Mouse (Mus musculus) left cerebral cortex, adult 9 months (tissue): ENCODE measurements around the gene Gnai2.

ENCODE experiments used
- DNase-seq, 2 experiments: peaks; one replicate each; pipeline ENCODE4 v3.0.0; 2022; ENCODE audit warnings: low spot score in 2 of 2

The Gnai2 gene

DNA sequence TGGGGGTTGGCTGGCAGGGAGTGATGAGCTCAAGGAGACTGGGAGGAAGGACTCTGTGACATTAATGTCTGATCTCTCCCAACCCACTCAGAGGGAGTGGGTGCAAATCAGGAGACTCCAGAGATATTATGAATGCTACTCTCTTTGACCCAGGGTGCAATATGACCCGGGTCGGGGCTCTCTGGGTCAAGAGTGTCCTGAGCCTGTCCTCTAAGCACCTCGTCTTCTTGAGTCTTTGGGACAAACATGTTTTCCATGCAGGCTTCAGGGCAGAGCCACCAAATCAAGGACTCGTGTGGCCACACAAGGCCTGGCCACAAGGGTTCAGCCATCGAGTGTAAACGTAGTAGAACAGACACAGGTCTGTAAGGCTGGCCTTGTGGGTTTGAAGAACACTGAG is 22.9 kb upstream of the Gnai2 start:
- no peak for DNase-seq

- no peak for DNase-seq
Observed at GRCm38 (mm10) chr9:107657144-107657543, 22.0 kb upstream of the Gnai2 start.

- DNase-seq: no peak
Observed at GRCm38 (mm10) chr9:107654585-107654984, 19.4 kb upstream of the Gnai2 start.

GRCm38 (mm10) chr9:107653474-107653873 is 18.3 kb upstream of the Gnai2 start:
- DNase-seq: no peak

- no peak for DNase-seq
Observed at GRCm38 (mm10) chr9:107650708-107651481, 15.7 kb upstream of the Gnai2 start.

- DNase-seq: no peak
Observed at GRCm38 (mm10) chr9:107650225-107650624, 15.1 kb upstream of the Gnai2 start.

- DNase-seq: no peak
Observed at GRCm38 (mm10) chr9:107648767-107649166, 13.6 kb upstream of the Gnai2 start.

- no peak for DNase-seq
Observed at GRCm38 (mm10) chr9:107646975-107647374, 11.8 kb upstream of the Gnai2 start.

DNA sequence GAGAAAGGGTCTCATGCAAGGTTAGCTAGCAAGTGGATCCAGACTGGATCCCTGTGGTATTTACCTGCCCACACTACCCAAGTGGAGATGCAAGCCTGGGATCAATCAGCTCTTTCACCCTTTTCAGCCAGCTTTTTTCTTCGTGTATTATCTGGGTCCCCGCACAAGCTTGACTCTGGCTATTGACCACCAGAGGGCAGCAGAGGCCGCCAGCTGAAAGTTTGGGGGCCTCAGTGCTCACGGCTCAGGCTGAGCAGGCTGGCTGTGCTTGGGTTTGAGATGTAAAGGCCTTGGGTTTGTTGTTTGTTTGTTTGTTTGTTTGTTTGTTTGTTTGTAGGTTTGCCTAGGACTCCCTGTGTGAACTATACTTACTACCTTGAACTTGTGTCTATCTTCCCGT is 10.4 kb upstream of the Gnai2 start:
- DNase-seq: peak in 1 of 2 experiments; percentile 80

GRCm38 (mm10) chr9:107645153-107645510 is 10.0 kb upstream of the Gnai2 start:
- DNase-seq: no peak

DNA sequence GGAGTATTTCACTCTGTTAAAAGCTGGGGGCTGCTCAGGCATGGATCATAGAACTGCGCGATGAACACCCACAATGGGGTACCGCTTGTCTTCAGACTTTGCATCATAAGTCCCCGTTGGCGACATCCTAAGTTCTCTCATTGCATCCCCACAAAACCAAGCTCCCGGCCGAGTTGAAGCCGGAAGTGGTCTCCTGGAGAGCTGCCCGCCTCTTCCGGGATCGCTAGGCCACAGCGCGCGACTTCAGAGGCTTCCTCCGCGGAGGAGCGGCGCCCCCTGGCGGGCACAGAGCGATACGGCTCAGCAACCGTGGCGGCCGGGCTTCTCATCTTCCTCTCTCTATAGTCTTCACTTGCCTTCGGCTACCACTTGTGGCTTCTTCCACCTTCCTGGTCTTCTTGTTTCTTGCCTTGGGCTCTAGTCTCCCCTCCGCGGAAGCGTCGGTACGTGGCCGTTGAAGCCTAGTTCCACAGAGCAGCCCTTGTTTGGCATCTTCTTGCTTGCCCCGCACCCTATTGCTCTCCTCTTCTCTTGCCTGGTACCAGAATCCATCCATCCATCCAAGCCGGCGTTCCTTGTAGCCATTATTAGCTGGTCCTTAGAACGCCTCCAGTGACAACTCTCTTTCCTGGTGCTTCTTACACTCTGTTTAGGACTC is 9.5 kb upstream of the Gnai2 start:
- DNase-seq: peak in 1 of 2 experiments; percentile 91

DNA sequence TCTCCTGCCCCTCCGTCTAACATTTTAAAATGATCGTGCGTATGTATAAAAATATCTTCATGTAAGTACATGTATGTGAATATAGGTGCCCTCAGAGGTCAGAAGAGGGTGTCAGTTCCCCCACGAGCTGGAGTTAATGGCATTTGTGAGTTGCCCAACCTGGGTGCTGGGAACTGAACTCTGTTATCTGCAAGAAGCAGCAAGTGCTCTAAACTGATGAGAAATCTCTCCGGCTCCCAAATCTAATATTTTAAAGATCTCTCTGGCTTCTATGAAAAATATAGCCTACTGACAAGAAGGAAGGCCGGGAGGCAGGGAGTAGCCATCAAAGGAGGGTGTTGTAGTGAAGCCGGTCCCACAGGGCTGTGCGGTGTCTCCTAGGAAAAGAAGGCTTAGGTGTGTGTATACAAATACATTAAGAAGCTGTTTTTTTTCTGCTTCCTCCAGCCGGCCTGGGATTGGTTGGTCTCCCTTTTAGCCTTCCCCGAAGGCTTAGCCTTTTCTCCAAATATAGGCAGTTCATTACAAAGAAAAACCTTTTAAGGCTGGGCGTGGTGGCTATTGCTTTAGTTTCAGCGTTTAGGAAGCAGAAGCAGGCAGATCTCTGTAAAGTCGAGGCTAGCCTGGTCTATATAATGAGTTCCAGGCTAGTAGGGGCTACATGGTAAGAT is 8.5 kb upstream of the Gnai2 start:
- DNase-seq: no peak

DNA sequence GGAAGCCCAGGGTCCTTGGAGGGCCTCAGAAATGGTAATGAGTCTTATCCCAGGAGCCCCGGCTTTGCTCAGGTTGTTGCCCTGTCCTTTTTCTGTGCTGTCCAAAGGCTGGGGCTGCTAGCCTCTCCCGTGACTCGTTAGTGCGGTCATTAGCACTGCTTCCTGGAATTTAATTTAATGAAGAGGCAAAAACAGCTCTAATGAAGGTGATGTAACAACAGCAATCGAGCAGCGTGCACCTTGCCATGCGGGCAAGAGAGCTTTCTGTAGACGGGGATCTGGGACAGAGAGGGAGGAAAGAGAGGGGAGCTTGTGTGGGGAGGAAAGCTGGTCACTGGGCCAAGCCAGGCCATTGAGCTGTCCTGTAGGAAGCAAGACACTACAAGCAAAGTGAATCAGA is 6.5 kb upstream of the Gnai2 start:
- DNase-seq: no peak

DNA sequence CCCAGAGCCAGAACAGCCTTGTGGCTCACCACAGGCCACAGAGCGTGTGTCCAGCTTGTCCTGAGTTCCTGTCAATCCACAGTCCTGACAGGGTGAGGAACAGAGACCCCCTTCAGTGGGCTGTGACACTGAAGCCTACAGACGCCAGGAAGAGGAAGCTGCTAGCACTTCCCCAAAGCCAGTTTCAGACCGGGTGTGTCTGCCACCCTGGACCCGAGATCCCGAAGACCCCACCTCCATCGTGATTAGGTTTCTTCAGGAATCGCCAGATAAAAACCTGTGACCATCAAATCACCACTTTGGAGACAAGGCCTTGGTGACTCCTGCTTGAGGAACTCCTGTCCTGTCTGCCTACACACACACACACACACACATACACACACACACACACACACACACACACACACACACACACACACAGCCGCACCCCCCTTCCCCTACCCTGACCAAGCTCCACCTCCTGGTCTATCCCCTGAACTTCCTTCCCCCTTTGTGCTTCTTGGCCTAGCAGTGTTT is 5.1 kb upstream of the Gnai2 start:
- no peak for DNase-seq

GRCm38 (mm10) chr9:107637070-107637469 is 1.9 kb upstream of the Gnai2 start:
- no peak for DNase-seq

GRCm38 (mm10) chr9:107634406-107635278 is 525 bp downstream of the Gnai2 start:
- no peak for DNase-seq

DNA sequence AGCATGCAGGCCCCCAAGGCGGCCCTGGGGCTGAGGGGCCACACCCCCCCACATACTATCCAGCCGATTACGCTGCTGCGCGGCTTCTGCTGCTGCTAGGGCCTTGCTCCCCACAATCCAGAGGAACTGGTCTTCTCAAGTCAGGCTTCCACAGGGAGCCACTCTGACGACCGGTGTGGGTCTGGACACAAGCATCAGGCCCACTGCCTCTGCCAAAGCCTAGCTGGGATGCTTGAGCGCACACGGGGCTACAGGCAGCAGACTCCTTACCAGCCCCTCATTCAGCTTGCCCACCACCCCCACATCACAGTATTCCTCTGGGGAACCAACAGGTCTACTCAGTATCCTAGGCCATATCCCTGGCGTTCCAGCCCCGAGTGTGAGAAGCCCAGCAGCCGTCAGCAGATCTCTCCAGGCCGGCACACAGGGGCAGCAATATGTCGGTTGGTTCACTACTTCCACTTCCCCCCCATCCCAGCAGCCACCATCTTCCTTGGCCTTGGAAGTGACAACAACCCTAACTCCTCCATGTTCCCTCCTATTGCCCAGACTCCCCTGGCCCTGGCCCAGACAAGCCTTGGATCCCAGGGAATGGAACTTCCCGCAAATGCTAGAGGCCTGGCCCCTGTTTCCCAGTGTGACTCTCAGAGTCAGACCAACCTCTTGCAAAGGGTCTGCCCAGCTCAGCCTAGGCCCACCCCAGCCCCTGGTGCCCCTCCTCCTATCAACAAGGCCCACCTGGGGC is 1.3 kb downstream of the Gnai2 start:
- no peak for DNase-seq

DNA sequence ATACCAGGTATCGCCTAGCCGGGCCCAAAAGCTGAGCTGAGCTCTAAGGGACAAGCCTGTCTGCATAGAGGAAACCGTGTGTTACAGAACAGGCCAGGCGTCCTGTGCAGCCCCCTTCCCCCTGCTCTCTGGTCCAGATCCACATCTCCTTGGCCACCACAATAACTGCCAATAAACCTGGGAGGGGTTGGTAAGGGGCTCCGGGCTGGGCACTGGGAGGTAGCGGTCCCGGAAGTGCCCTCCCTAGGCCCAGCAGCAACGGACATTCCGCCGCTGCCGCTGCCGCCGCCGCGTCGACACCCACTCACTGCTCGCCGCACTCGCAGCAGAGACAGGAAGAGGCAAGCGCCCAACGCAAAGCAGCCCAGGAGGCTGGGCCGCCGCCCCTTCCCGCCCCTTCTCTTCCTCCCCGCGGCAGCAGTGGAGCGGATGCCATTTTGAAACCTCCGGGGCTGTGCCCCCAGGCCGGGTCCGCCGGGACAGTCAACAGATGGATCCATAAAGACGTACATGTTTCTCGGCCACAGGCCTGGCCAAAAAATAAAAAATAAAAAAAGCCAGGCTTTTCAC is 2.0 kb downstream of the Gnai2 start:
- DNase-seq: peak in 1 of 2 experiments; percentile 77

DNA sequence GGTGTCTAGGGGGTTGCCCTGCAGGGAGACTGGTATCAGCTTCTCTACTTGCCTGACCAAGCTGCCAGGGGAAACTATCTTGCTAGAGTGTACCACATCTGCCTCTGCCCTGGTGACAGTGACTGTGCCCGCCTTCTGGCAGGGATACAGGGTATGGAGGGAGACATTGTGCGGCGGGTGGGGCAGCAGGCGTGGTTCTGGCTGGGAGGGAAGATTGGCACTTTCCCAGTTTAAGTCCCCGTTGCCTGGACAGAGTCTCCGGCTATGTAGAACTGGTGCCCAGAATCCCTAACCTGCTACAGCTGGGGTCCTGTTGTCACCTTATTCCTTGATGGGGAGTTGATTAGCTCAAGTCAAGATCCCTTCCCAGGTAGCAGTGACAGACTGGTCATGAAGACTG is 2.7 kb downstream of the Gnai2 start:
- peak in 1 of 2 experiments; percentile 50 for DNase-seq

DNA sequence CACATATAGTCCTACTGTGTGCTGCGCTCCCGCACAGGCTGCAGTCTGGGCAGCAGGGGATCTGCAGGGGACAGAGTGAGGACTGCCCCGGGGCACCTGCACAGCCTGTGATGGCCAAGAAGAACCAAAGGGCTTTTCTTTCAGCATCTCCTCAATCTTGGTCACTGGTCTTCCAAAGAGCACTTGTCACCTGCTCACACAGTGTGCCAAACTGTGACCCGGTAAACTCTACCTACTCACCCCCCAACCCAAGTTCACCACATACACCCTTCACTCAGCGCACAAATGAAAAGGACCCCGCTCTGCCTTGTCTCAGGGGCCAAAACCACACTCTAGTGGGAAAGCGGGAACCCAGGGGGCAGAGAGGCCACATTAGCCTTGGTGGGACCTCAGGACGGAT is 3.3 kb downstream of the Gnai2 start:
- DNase-seq: no peak
